Mouse (Mus musculus) embryonic facial prominence, embryonic 14.5 days (tissue): Measurements from ENCODE around the gene Kif5c. TPM values are rescaled to one million over a fixed set of nuclear protein-coding genes. Genes with fewer than 3 reads are reported as not detected.
A peak's percentile ranks its signal among the peaks of the same experiment; 100 is the strongest.

ENCODE experiments used
- ATAC-seq: fragments of 200-750 bp; cut with Nextera tagmentation; 2 replicates; pipeline ENCODE4 v1.8.0; 2017; ENCODE audit warnings: low read depth, moderate number of reproducible peaks, moderate TSS enrichment
- DNase-seq: peaks from one replicate; pipeline ENCODE4 v3.0.0-alpha.2; 2015; ENCODE audit warnings: low spot score
- H3K27ac ChIP-seq: fragments of 300-500 bp; sonication (generic); replicated peaks from 2 replicates; pipeline ENCODE4 v1.5.1; 2014; ENCODE audit warnings: low read depth, mild to moderate bottlenecking, low read length, moderate library complexity
- H3K27me3 ChIP-seq: fragments of 300-500 bp; sonication (generic); replicated peaks from 2 replicates; pipeline ENCODE4 v1.6.1; 2014; ENCODE audit warnings: low read length; ENCODE audit not compliant: control insufficient read depth, insufficient read depth
- H3K36me3 ChIP-seq: fragments of 300-500 bp; sonication (generic); 2 replicates; pipeline ENCODE4 v1.6.1; 2014; ENCODE audit warnings: low read length, mixed read lengths; ENCODE audit not compliant: control insufficient read depth, insufficient read depth
- H3K4me1 ChIP-seq: fragments of 300-500 bp; sonication (generic); 2 replicates; pipeline ENCODE4 v1.6.1; 2014; ENCODE audit warnings: antibody characterized with exemption, low read length; ENCODE audit not compliant: control insufficient read depth, insufficient read depth
- H3K4me2 ChIP-seq: fragments of 300-500 bp; sonication (generic); 2 replicates; pipeline ENCODE4 v1.6.1; 2014; ENCODE audit warnings: low read depth, mild to moderate bottlenecking, low read length, moderate library complexity, mixed read lengths
- H3K4me3 ChIP-seq: fragments of 300-500 bp; sonication (generic); 2 replicates; pipeline ENCODE4 v1.5.1; 2014; ENCODE audit warnings: low read depth, mild to moderate bottlenecking, low read length
- H3K9ac ChIP-seq: fragments of 300-500 bp; sonication (generic); 2 replicates; pipeline ENCODE4 v1.6.1; 2014; ENCODE audit warnings: low read depth, mild to moderate bottlenecking, low read length, moderate library complexity, mixed read lengths
- H3K9me3 ChIP-seq: fragments of 300-500 bp; sonication (generic); 2 replicates; pipeline ENCODE4 v1.6.1; 2016; ENCODE audit warnings: low read length; ENCODE audit not compliant: control insufficient read depth
- WGBS: fragments of 180-500 bp; shearing (Covaris S2); extraction: QIAGEN DNeasy Blood & Tissue Kit; methylation state at CpG from one replicate; pipeline ENCODE4 v1.1.7; 2014; 5-methylcytosine and 5-hydroxymethylcytosine counted together
- polyA plus RNA-seq: library from polyadenylated mRNA; unstranded; fragments of >200 nt; fragmentation: Nextera tagmentation; extraction: Ambion mirVana; gene quantifications from 2 replicates; pipeline ENCODE4 v1.2.1, GENCODE M21; 2014

The Kif5c gene
- polyA plus RNA-seq, 1 experiment from 2014 or later, result 12.1 TPM

- no peaks in the 10 kb centered on the region for H3K4me1 ChIP-seq
- 64% methylated on average over 5 of the region's 5 CpGs for WGBS
- no peak for ATAC-seq
- no peaks in the 10 kb centered on the region for H3K36me3 ChIP-seq
- no peak overlapping the region for H3K9ac ChIP-seq
- H3K27me3 ChIP-seq, result no peaks in the 10 kb centered on the region
- DNase-seq, result peak; percentile 23
- no peak overlapping the region for H3K4me2 ChIP-seq
- no peak overlapping the region for H3K27ac ChIP-seq
- no peaks in the 10 kb centered on the region for H3K9me3 ChIP-seq
- H3K4me3 ChIP-seq, result no peak overlapping the region
These were observed 9.5 kb upstream of the Kif5c start for GRCm38 (mm10) chr2:49609611-49610010.

- Histone ChIP-seq H3K27ac (no peak overlapping the region), H3K27me3 (no peaks in the 10 kb centered on the region), H3K36me3 (no peaks in the 10 kb centered on the region), H3K4me1 (peaks cover 12% of the 10 kb centered on the region), H3K4me2 (no peak overlapping the region), H3K9ac (no peak overlapping the region), H3K4me3 (no peak overlapping the region), H3K9me3 (no peaks in the 10 kb centered on the region)
- DNase-seq (no peak), ATAC-seq (no peak)
- 77% methylated on average over 3 of the region's 3 CpGs for WGBS
These were observed 2.3 kb upstream of the Kif5c start for GRCm38 (mm10) chr2:49616765-49617164.

- Histone ChIP-seq H3K9me3 (peaks cover 3% of the 10 kb centered on the region), H3K4me1 (peaks cover 12% of the 10 kb centered on the region), H3K36me3 (no peaks in the 10 kb centered on the region), H3K9ac (peak overlapping the region; percentile 69), H3K27ac (no peak overlapping the region; the same call in 1 of the 2 replicates), H3K4me2 (peak overlapping the region; percentile 92), H3K27me3 (no peaks in the 10 kb centered on the region), H3K4me3 (peak overlapping the region; percentile 75)
- ATAC-seq, result peak; percentile 7
- DNase-seq, result no peak
- WGBS, result 1% methylated on average over 15 of the region's 33 CpGs
These were observed 823 bp downstream of the Kif5c start for GRCm38 (mm10) chr2:49619719-49620522.

GRCm38 (mm10) chr2:49620626-49621117, 1.6 kb downstream of the Kif5c start:
- Histone ChIP-seq H3K9me3 (peaks cover 3% of the 10 kb centered on the region), H3K4me3 (peak overlapping the region; percentile 75), H3K4me2 (peak overlapping the region; percentile 92), H3K27ac (no peak overlapping the region), H3K36me3 (no peaks in the 10 kb centered on the region), H3K4me1 (peaks cover 12% of the 10 kb centered on the region), H3K9ac (peak overlapping the region; percentile 69), H3K27me3 (no peaks in the 10 kb centered on the region)
- 8% methylated on average over 14 of the region's 14 CpGs for WGBS
- ATAC-seq (peak; percentile 74), DNase-seq (peak; percentile 56)

GRCm38 (mm10) chr2:49621234-49621633, 2.1 kb downstream of the Kif5c start:
- Histone ChIP-seq H3K4me1 (peaks cover 12% of the 10 kb centered on the region), H3K4me3 (no peak overlapping the region; the same call in 1 of the 2 replicates), H3K9me3 (peaks cover 3% of the 10 kb centered on the region), H3K36me3 (no peaks in the 10 kb centered on the region), H3K27ac (no peak overlapping the region), H3K4me2 (peak overlapping the region; percentile 92), H3K27me3 (no peaks in the 10 kb centered on the region), H3K9ac (no peak overlapping the region)
- WGBS, result 30% methylated on average over 1 of the region's 1 CpGs
- ATAC-seq (no peak), DNase-seq (no peak)

- ATAC-seq (no peak), DNase-seq (peak; percentile 90)
- Histone ChIP-seq H3K27me3 (no peaks in the 10 kb centered on the region), H3K9ac (no peak overlapping the region), H3K27ac (0 out of 2 replicates have a peak overlapping the region, but pooled peaks have one; percentile 39), H3K4me1 (peaks cover 18% of the 10 kb centered on the region), H3K9me3 (peaks cover 3% of the 10 kb centered on the region), H3K4me2 (no peak overlapping the region), H3K36me3 (no peaks in the 10 kb centered on the region), H3K4me3 (no peak overlapping the region)
- 51% methylated on average over 1 of the region's 1 CpGs for WGBS
These were observed 6.5 kb downstream of the Kif5c start for GRCm38 (mm10) chr2:49625581-49625980.

GRCm38 (mm10) chr2:49627611-49628010, 8.5 kb downstream of the Kif5c start:
- 43% methylated on average over 7 of the region's 7 CpGs for WGBS

GRCm38 (mm10) chr2:49628094-49628705, 9.1 kb downstream of the Kif5c start:
- Histone ChIP-seq H3K4me1 (peaks cover 14% of the 10 kb centered on the region), H3K9me3 (peaks cover 3% of the 10 kb centered on the region; the same call in 1 of the 2 replicates), H3K27ac (no peak overlapping the region), H3K36me3 (no peaks in the 10 kb centered on the region), H3K9ac (no peak overlapping the region), H3K4me2 (no peak overlapping the region), H3K4me3 (no peak overlapping the region), H3K27me3 (no peaks in the 10 kb centered on the region)
- ATAC-seq (no peak), DNase-seq (peak; percentile 63)
- WGBS, result 73% methylated on average over 6 of the region's 6 CpGs

More at GRCm38 (mm10) chr2:49627611-49628010, 8.5 kb downstream of the Kif5c start:
- ATAC-seq (0 out of 2 replicates have a peak, but pooled peaks have one; percentile 46), DNase-seq (peak; percentile 77)
- no peak overlapping the region for H3K9ac ChIP-seq
- no peaks in the 10 kb centered on the region for H3K27me3 ChIP-seq
- no peak overlapping the region for H3K4me3 ChIP-seq
- H3K4me2 ChIP-seq, result no peak overlapping the region
- H3K36me3 ChIP-seq, result no peaks in the 10 kb centered on the region
- H3K9me3 ChIP-seq, result peaks cover 3% of the 10 kb centered on the region
- H3K4me1 ChIP-seq, result peaks cover 14% of the 10 kb centered on the region
- peak overlapping the region; percentile 52; the same call in 1 of the 2 replicates for H3K27ac ChIP-seq
